Mouse (Mus musculus) C3H10T1/2 (cell line): ENCODE measurements around the gene Gm21776. TPM values are rescaled to one million over a fixed set of nuclear protein-coding genes. Genes with fewer than 3 reads are reported as not detected.

Source experiments
- polyA plus RNA-seq, 2 experiments: library from polyadenylated mRNA; unstranded; fragments of >200 nt; fragmentation: generic; extraction: Trizol; gene quantifications; one replicate each; pipeline ENCODE4 v1.2.1; 2012; ENCODE audit warnings: missing spikeins in 2 of 2

The Gm21776 gene
- polyA plus RNA-seq: not detected

DNA sequence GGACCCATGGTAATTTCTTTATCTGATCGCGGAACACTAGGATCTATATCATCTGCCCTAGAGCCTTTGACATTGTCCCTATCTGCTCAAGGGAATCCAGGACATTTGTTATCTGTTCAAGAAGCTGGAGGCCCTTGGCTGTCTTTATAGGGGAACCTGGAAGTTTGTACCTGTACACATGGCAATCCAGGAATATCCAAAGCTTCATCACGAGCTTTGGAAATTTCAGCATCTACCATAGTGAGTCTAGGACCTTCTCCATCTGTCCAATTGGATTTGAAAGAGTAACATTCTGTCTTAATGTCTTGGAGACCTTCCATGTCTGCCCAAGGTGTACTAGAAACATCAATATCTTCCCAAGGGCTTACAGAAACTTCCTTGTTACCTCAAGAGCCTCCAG lies at the start of gene Gm21776:
Gene Gm21776 (plus strand): TSS at position 301 of the 400 bp plus-strand sequence.

